Mouse (Mus musculus) embryonic fibroblast, embryonic 13.5 days (primary cell): ENCODE measurements around the gene Fads2.

ENCODE experiments used
- CTCF ChIP-seq: IDR thresholded peaks from 2 replicates; pipeline ENCODE4 v1.5.1; 2011; ENCODE audit warnings: mild to moderate bottlenecking, control low read depth, low read length, moderate library complexity, borderline replicate concordance; ENCODE audit not compliant: insufficient read depth
- POLR2A ChIP-seq: IDR thresholded peaks from 2 replicates; pipeline ENCODE4 v1.6.1; 2011; ENCODE audit warnings: low read depth, mild to moderate bottlenecking, control low read depth, low read length, moderate library complexity

DNA sequence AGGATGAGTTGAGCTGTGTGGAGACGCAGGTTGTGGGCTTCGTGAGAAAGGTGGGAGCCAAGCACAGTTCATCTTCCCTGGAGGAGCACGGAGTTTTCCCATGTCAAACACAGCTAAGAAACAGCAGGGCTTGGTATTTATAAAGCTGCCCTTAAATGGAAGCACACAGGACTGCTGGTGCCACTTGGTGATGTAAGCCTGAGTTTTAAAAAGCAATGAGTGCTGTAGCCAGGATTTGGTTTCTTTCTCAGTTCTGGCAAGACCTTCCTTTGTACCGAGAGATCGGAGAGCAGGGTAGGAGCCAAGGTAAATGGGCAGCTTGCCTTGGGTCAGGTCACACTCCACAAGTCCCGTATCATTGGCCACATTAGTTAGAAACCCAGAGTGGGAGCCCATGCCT, 47.0 kb upstream of the Fads2 start:
- TF ChIP-seq CTCF (no peak), POLR2A (no peak)
